Mouse (Mus musculus) ES-E14 (cell line): Measurements from ENCODE around the gene Gm17606. TPM values are rescaled to one million over a fixed set of nuclear protein-coding genes. Genes with fewer than 3 reads are reported as not detected.
A peak's percentile ranks its signal among the peaks of the same experiment; 100 is the strongest.

ENCODE experiments used
- DNase-seq: peaks from one replicate; pipeline ENCODE4 v3.0.0-alpha.2; 2013; ENCODE audit warnings: low read depth, low spot score
- H3K27ac ChIP-seq: 2 replicates; pipeline ENCODE4 v1.5.1; 2012; ENCODE audit warnings: low read depth, mild to moderate bottlenecking, low read length, moderate library complexity, mixed read lengths; ENCODE audit not compliant: poor library complexity, insufficient read depth, severe bottlenecking
- H3K36me3 ChIP-seq: 2 replicates; pipeline ENCODE4 v1.6.1; 2012; ENCODE audit warnings: mild to moderate bottlenecking, low read length, moderate library complexity, mixed read lengths; ENCODE audit not compliant: control insufficient read depth, poor library complexity, insufficient read depth, severe bottlenecking
- H3K4me1 ChIP-seq, 2 experiments: fragments of 150-350 bp in 1 of 2; sonication (generic) in 1 of 2; 2 replicates each; pipeline ENCODE4 v1.6.1; 2012; ENCODE audit warnings: low read length in 2 of 2, mild to moderate bottlenecking in 1 of 2, mixed read lengths in 1 of 2; ENCODE audit not compliant: control insufficient read depth in 2 of 2, insufficient read depth in 2 of 2, poor library complexity in 1 of 2
- H3K4me3 ChIP-seq, 2 experiments: fragments of 150-350 bp in 1 of 2; sonication (generic) in 1 of 2; 2 replicates each; pipeline ENCODE4 v1.5.1; 2012; ENCODE audit warnings: low read length in 2 of 2, low read depth in 1 of 2, mild to moderate bottlenecking in 1 of 2, mixed read lengths in 1 of 2; ENCODE audit not compliant: insufficient read depth in 1 of 2, poor library complexity in 1 of 2, severe bottlenecking in 1 of 2
- H3K9ac ChIP-seq: 2 replicates; pipeline ENCODE4 v1.6.1; 2012; ENCODE audit warnings: low read depth, mild to moderate bottlenecking, low read length, mixed read lengths; ENCODE audit not compliant: poor library complexity, insufficient read depth, severe bottlenecking
- H3K9me3 ChIP-seq: fragments of 150-350 bp; sonication (generic); 2 replicates; pipeline ENCODE4 v1.6.1; 2012; ENCODE audit warnings: low read depth, mild to moderate bottlenecking, low read length; ENCODE audit not compliant: control insufficient read depth, insufficient read depth
- CHD2 ChIP-seq: IDR thresholded peaks from 2 replicates; pipeline ENCODE4 v1.6.1; 2014; ENCODE audit warnings: mild to moderate bottlenecking, low read depth, low read length, inconsistent platforms
- HCFC1 ChIP-seq: IDR thresholded peaks from 2 replicates; pipeline ENCODE4 v1.6.1; 2012; ENCODE audit warnings: low read length, inconsistent platforms, borderline replicate concordance; ENCODE audit not compliant: insufficient read depth
- MAFK ChIP-seq: IDR thresholded peaks from 2 replicates; pipeline ENCODE4 v1.6.1; 2014; ENCODE audit warnings: mild to moderate bottlenecking, low read depth, low read length, inconsistent platforms; ENCODE audit not compliant: insufficient read depth
- ZC3H11A ChIP-seq: IDR thresholded peaks from 2 replicates; pipeline ENCODE4 v1.6.1; 2012; ENCODE audit warnings: low read depth, mild to moderate bottlenecking, inconsistent platforms, low read length, borderline replicate concordance
- ZNF384 ChIP-seq: IDR thresholded peaks from 2 replicates; pipeline ENCODE4 v1.6.1; 2012; ENCODE audit warnings: low read depth, low read length, inconsistent platforms
- in situ Hi-C, 2 experiments: fragments of 600-800 bp; cut with MboI; formaldehyde crosslinking; loops; one replicate each; pipeline ENCODE4 v1.15.1; 2025; ENCODE audit warnings: low sequenced_read_pairs in 2 of 2, inconsistent platforms in 1 of 2; ENCODE audit not compliant: unreplicated experiment in 2 of 2
- total RNA-seq: library from RNA; depleted of rRNA; stranded (reverse); fragments of 300-350 nt; gene quantifications from 2 replicates; pipeline ENCODE4 v1.2.3, GENCODE M21; 2012

Gene Gm17606
- total RNA-seq, 1 experiment: not detected

- TF ChIP-seq ZC3H11A: no peak
- TF ChIP-seq ZNF384: no peak
- no peak for TF ChIP-seq MAFK
- TF ChIP-seq HCFC1: no peak
- peak; percentile 88 for TF ChIP-seq CHD2
- Histone ChIP-seq H3K9me3 (no peaks in the 10 kb centered on the region), H3K36me3 (no peaks in the 10 kb centered on the region), H3K27ac (peak overlapping the region; percentile 77), H3K4me1 (peaks cover 2 to 8% of the 10 kb centered on the region in 2 experiments; a peak in 2 of 4 replicates), H3K9ac (peak overlapping the region; percentile 87), H3K4me3 (peak overlapping the region; percentile 69 to 89)
- in situ Hi-C loops: no loop called here
- DNase-seq: peak; percentile 95
These were observed 37.6 kb upstream of the Gm17606 start for GRCm38 (mm10) chr14:54603038-54603654.

- no peaks in the 10 kb centered on the region for H3K36me3 ChIP-seq
- no peaks in the 10 kb centered on the region for H3K9me3 ChIP-seq
- no peak for DNase-seq
- peak overlapping the region; percentile 54; the same call in 1 of the 2 replicates for H3K27ac ChIP-seq
- H3K4me1 ChIP-seq: peaks cover 2 to 8% of the 10 kb centered on the region in 2 experiments; a peak in 2 of 4 replicates
- in situ Hi-C loops: no loop called here
- peak overlapping the region; percentile 72; the same call in 1 of the 2 replicates for H3K9ac ChIP-seq
- TF ChIP-seq ZNF384: no peak
- no peak for TF ChIP-seq ZC3H11A
- no peak for TF ChIP-seq MAFK
- TF ChIP-seq CHD2: no peak
- no peak for TF ChIP-seq HCFC1
- peak overlapping the region; percentile 53 to 76 for H3K4me3 ChIP-seq
These were observed 37.1 kb upstream of the Gm17606 start for GRCm38 (mm10) chr14:54603686-54604085.

- peak within 1 kb of the TSS; percentile 70 for H3K9ac ChIP-seq
- TF ChIP-seq ZNF384 (no peak), HCFC1 (no peak)
- peak within 1 kb of the TSS; percentile 58 to 71 for H3K4me3 ChIP-seq
- DNase-seq: no peak
- peak within 1 kb of the TSS; percentile 42; the same call in 1 of the 2 replicates for H3K27ac ChIP-seq
- in situ Hi-C loops: no loop called here
- H3K36me3 ChIP-seq: no peaks in the 10 kb centered on the region
- peaks cover 2 to 11% of the 10 kb centered on the region in 2 experiments; a peak in 2 of 4 replicates for H3K4me1 ChIP-seq
- no peaks in the 10 kb centered on the region for H3K9me3 ChIP-seq
These were observed 34.9 kb upstream of the Gm17606 start, which contains the start of gene 4931414P19Rik for GRCm38 (mm10) chr14:54605752-54606321. TSS of gene 4931414P19Rik (minus strand) at chr14:54605993.

- in situ Hi-C loops: no loop called here
- no peak for DNase-seq
- no peak for TF ChIP-seq ZNF384
- TF ChIP-seq ZC3H11A: no peak
- TF ChIP-seq HCFC1: no peak
- no peak for TF ChIP-seq CHD2
- TF ChIP-seq MAFK: no peak
- Histone ChIP-seq H3K9ac (no peak overlapping the region), H3K36me3 (peaks cover 5% of the 10 kb centered on the region), H3K4me3 (no peak overlapping the region), H3K4me1 (peaks cover 2 to 9% of the 10 kb centered on the region in 2 experiments; a peak in 2 of 4 replicates), H3K9me3 (no peaks in the 10 kb centered on the region), H3K27ac (no peak overlapping the region)
These were observed 33.5 kb upstream of the Gm17606 start for GRCm38 (mm10) chr14:54607226-54607625.
